Mouse (Mus musculus) MEL (cell line): ENCODE data around the gene Ap2b1. TPM values are rescaled to one million over a fixed set of nuclear protein-coding genes. Genes with fewer than 3 reads are reported as not detected.
A peak's percentile ranks its signal among the peaks of the same experiment; 100 is the strongest.

Experiments
- DNase-seq: peaks from one replicate; pipeline ENCODE4 v3.0.0; 2011; ENCODE audit warnings: low read depth, low spot score
- H3K27ac ChIP-seq: 2 replicates; pipeline ENCODE4 v1.5.1; 2012; ENCODE audit warnings: low read depth, mild to moderate bottlenecking, control low read depth, low read length, moderate library complexity; ENCODE audit not compliant: control insufficient read depth
- H3K27me3 ChIP-seq, 2 experiments: fragments of 150-350 bp in 1 of 2; sonication (generic) in 1 of 2; 2 replicates each; pipeline ENCODE4 v1.6.1; 2012; ENCODE audit warnings: low read length in 2 of 2, mild to moderate bottlenecking in 2 of 2, improper control_type of control experiment in 1 of 2, moderate library complexity in 1 of 2; ENCODE audit not compliant: insufficient read depth in 2 of 2, control insufficient read depth in 1 of 2
- H3K36me3 ChIP-seq, 2 experiments: 2 replicates each; pipeline ENCODE4 v1.6.1; 2012 to 2014; ENCODE audit warnings: low read length in 2 of 2, improper control_type of control experiment in 1 of 2, inconsistent platforms in 1 of 2, mild to moderate bottlenecking in 1 of 2; ENCODE audit not compliant: insufficient read depth in 2 of 2, control insufficient read depth in 1 of 2
- H3K4me1 ChIP-seq, 2 experiments: fragments of 150-350 bp in 1 of 2; sonication (generic) in 1 of 2; 2 replicates each; pipeline ENCODE4 v1.6.1; 2012; ENCODE audit warnings: low read length in 2 of 2, improper control_type of control experiment in 1 of 2, mild to moderate bottlenecking in 1 of 2; ENCODE audit not compliant: insufficient read depth in 2 of 2, control insufficient read depth in 1 of 2
- H3K4me3 ChIP-seq, 2 experiments: fragments of 150-350 bp in 1 of 2; sonication (generic) in 1 of 2; 2 replicates each; pipeline ENCODE4 v1.5.1; 2012; ENCODE audit warnings: low read depth in 2 of 2, low read length in 2 of 2, mild to moderate bottlenecking in 2 of 2, moderate library complexity in 2 of 2, control low read depth in 1 of 2, improper control_type of control experiment in 1 of 2; ENCODE audit not compliant: control insufficient read depth in 1 of 2, insufficient read depth in 1 of 2
- H3K79me2 ChIP-seq: 2 replicates; pipeline ENCODE4 v1.6.1; 2012; ENCODE audit warnings: mild to moderate bottlenecking, low read length, moderate library complexity; ENCODE audit not compliant: control insufficient read depth, poor library complexity, insufficient read depth
- H3K9ac ChIP-seq: 2 replicates; pipeline ENCODE4 v1.6.1; 2012; ENCODE audit warnings: low read depth, mild to moderate bottlenecking, control low read depth, low read length, moderate library complexity; ENCODE audit not compliant: control insufficient read depth, poor library complexity, severe bottlenecking
- H3K9me3 ChIP-seq: fragments of 150-350 bp; sonication (generic); replicated peaks from 2 replicates; pipeline ENCODE4 v1.6.1; 2012; ENCODE audit warnings: mild to moderate bottlenecking, low read length, improper control_type of control experiment, moderate library complexity; ENCODE audit not compliant: insufficient read depth
- CTCF ChIP-seq, 3 experiments: IDR thresholded peaks in 2 of 3; conservative IDR thresholded peaks in 1 of 3; 2 replicates each; pipeline ENCODE4 v1.5.1; 2011 to 2012; ENCODE audit warnings: low read length in 3 of 3, low read depth in 2 of 3, mild to moderate bottlenecking in 2 of 3, improper control_type of control experiment in 1 of 3, inconsistent platforms in 1 of 3, mixed read lengths in 1 of 3, moderate library complexity in 1 of 3; ENCODE audit not compliant: control insufficient read depth in 1 of 3, insufficient read depth in 1 of 3, poor library complexity in 1 of 3, severe bottlenecking in 1 of 3
- ELF1 ChIP-seq: IDR thresholded peaks from 2 replicates; pipeline ENCODE4 v1.6.1; 2014; ENCODE audit warnings: low read depth, mild to moderate bottlenecking, inconsistent platforms, low read length, improper control_type of control experiment, moderate library complexity
- EP300 ChIP-seq, 2 experiments: IDR thresholded peaks; 2 replicates each; pipeline ENCODE4 v1.6.1; 2011; ENCODE audit warnings: improper control_type of control experiment in 2 of 2, low read length in 2 of 2, low read depth in 1 of 2, mild to moderate bottlenecking in 1 of 2
- GABPA ChIP-seq: IDR thresholded peaks from 2 replicates; pipeline ENCODE4 v1.6.1; 2012; ENCODE audit warnings: low read depth, mild to moderate bottlenecking, inconsistent platforms, low read length, improper control_type of control experiment, moderate library complexity
- MAFK ChIP-seq: IDR thresholded peaks from 2 replicates; pipeline ENCODE4 v1.6.1; 2011; ENCODE audit warnings: low read depth, mild to moderate bottlenecking, low read length, improper control_type of control experiment, borderline replicate concordance
- MAX ChIP-seq: IDR thresholded peaks from 2 replicates; pipeline ENCODE4 v1.6.1; 2011; ENCODE audit warnings: low read length, improper control_type of control experiment
- MAZ ChIP-seq: IDR thresholded peaks from 2 replicates; pipeline ENCODE4 v1.6.1; 2012; ENCODE audit warnings: low read depth, mild to moderate bottlenecking, inconsistent platforms, low read length, improper control_type of control experiment
- MXI1 ChIP-seq: IDR thresholded peaks from 2 replicates; pipeline ENCODE4 v1.6.1; 2011; ENCODE audit warnings: mild to moderate bottlenecking, low read depth, low read length, improper control_type of control experiment
- MYB ChIP-seq: IDR thresholded peaks from 2 replicates; pipeline ENCODE4 v1.6.1; 2011; ENCODE audit warnings: mild to moderate bottlenecking, low read depth, low read length, improper control_type of control experiment
- NELFE ChIP-seq: IDR thresholded peaks from 2 replicates; pipeline ENCODE4 v1.6.1; 2011; ENCODE audit warnings: low read depth, low read length, improper control_type of control experiment
- RAD21 ChIP-seq: IDR thresholded peaks from 2 replicates; pipeline ENCODE4 v1.6.1; 2011; ENCODE audit warnings: mild to moderate bottlenecking, low read depth, low read length, improper control_type of control experiment
- SMC3 ChIP-seq: IDR thresholded peaks from 2 replicates; pipeline ENCODE4 v1.6.1; 2011; ENCODE audit warnings: low read depth, low read length, improper control_type of control experiment
- UBTF ChIP-seq: IDR thresholded peaks from 2 replicates; pipeline ENCODE4 v1.6.1; 2012; ENCODE audit warnings: low read depth, mild to moderate bottlenecking, inconsistent platforms, low read length, improper control_type of control experiment, moderate library complexity, borderline replicate concordance; ENCODE audit not compliant: insufficient read depth
- ZC3H11A ChIP-seq: IDR thresholded peaks from 2 replicates; pipeline ENCODE4 v1.6.1; 2012; ENCODE audit warnings: low read depth, mild to moderate bottlenecking, inconsistent platforms, low read length, improper control_type of control experiment
- ZMIZ1 ChIP-seq: IDR thresholded peaks from 2 replicates; pipeline ENCODE4 v1.6.1; 2012; ENCODE audit warnings: low read depth, mild to moderate bottlenecking, inconsistent platforms, low read length, improper control_type of control experiment, moderate library complexity
- polyA plus RNA-seq, 2 experiments: library from polyadenylated mRNA; stranded (reverse) in 1 of 2; unstranded in 1 of 2; fragments of >175 nt in 1 of 2; fragments of >200 nt in 1 of 2; gene quantifications; 2 replicates each; pipeline versions ENCODE4 v1.2.1 to v1.2.4; 2012; ENCODE audit warnings: low replicate concordance in 2 of 2, low read depth in 1 of 2; ENCODE audit not compliant: insufficient read length in 2 of 2, insufficient read depth in 1 of 2, missing spikeins in 1 of 2
- total RNA-seq: library from RNA; depleted of rRNA; stranded (reverse); fragments of 300-350 nt; gene quantifications from 2 replicates; pipeline ENCODE4 v1.2.3, GENCODE M21; 2012

Ap2b1 gene
- total and polyA plus RNA-seq, 3 experiments: 60.6 to 165 (median 68.9) TPM

DNA sequence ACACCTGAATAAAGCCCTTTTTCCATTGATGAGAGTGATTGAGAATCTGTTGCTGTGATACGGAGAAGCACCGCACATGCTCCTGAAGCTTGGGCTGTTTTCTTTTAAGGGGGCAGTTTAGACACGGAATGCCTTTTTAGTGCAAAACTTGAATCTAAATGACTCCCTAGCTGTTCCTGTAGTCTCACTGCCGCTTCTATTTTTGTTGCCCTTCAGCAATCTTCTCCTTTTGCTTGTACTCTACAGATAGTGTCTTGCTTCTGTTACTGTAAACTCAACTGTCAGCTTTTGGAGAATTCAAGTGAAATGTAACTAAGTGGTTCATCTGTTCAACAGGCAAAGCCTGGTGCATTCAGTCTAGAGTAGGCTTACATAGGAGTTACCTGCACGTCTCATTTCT, 56.6 kb downstream of the Ap2b1 start:
- Histone ChIP-seq H3K4me3 (no peak overlapping the region), H3K27me3 (no peaks in the 10 kb centered on the region), H3K9ac (no peak overlapping the region), H3K79me2 (no peaks in the 10 kb centered on the region), H3K36me3 (peaks cover 0 to 35% of the 10 kb centered on the region in 2 experiments; a peak in 2 of 4 replicates), H3K4me1 (no peaks in the 10 kb centered on the region), H3K27ac (no peak overlapping the region), H3K9me3 (no peaks in the 10 kb centered on the region)
- no peak for TF ChIP-seq MAX
- no peak for DNase-seq

DNA sequence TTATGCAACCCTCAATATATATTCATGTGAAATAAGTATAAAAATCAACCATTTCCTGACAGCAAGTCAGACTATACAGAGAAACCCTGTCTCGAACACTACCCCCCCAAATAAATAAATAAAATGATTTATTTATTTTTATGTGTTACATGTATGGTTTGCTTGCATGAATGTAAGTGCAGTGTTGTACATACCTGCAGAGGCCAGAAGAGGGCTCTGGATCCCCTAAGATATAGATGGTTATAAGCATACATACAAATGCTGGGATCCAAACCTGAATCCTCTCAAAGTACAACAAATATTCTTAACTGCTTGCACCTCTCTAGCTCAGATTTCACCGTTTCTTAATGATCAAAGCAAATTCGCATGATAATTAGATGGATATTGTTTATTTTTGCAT, 58.6 kb downstream of the Ap2b1 start:
- no peak overlapping the region for H3K27ac ChIP-seq
- no peak for TF ChIP-seq MXI1
- no peak for TF ChIP-seq UBTF
- TF ChIP-seq CTCF (IDR thresholded peaks at IDR 0.05 in 2 of 3, conservative IDR thresholded peaks at IDR 0.05 in 1 of 3; ENCODE audit: control insufficient read depth in 1 of 3, insufficient read depth in 1 of 3, low read depth in 2 of 3, low read length in 3 of 3, poor library complexity in 1 of 3, severe bottlenecking in 1 of 3): peak; percentile 14 to 65 (median 47); a peak in 3 of 6 replicates
- TF ChIP-seq RAD21: peak; percentile 41
- TF ChIP-seq ZC3H11A: peak; percentile 25; the same call in 1 of the 2 replicates
- TF ChIP-seq SMC3: peak; percentile 70
- no peak overlapping the region for H3K4me3 ChIP-seq
- peak; percentile 74 for DNase-seq
- no peak overlapping the region for H3K9ac ChIP-seq
- H3K36me3 ChIP-seq: peaks cover 0 to 28% of the 10 kb centered on the region in 2 experiments; a peak in 2 of 4 replicates
- H3K27me3 ChIP-seq: no peaks in the 10 kb centered on the region
- no peaks in the 10 kb centered on the region for H3K4me1 ChIP-seq
- H3K9me3 ChIP-seq: no peaks in the 10 kb centered on the region
- H3K79me2 ChIP-seq: no peaks in the 10 kb centered on the region

DNA sequence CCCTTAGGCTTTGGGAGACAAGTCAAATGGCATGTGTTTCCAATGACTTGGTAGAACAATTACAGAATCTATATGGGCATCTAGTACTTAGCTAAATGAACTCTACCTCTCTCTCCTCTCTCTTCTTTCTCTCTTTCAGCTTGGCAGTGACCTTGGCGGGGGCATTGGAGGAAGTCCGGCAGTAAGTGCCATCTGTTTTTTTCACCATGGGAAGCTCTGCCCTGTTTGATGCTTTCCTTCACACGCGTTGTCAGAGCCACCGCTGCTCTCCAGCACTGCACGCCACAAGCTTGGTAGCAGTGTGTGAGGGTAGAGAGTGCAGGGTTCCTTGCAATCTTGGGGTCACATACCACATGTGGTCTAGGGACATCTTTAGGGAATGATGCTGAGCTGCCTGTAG, 65.8 kb downstream of the Ap2b1 start:
- Histone ChIP-seq H3K27ac (no peak overlapping the region), H3K27me3 (no peaks in the 10 kb centered on the region), H3K79me2 (no peaks in the 10 kb centered on the region), H3K4me3 (no peak overlapping the region), H3K9ac (no peak overlapping the region), H3K36me3 (peaks cover 0 to 32% of the 10 kb centered on the region in 2 experiments; a peak in 2 of 4 replicates), H3K4me1 (no peaks in the 10 kb centered on the region), H3K9me3 (no peaks in the 10 kb centered on the region)
- TF ChIP-seq MYB (no peak), CTCF (IDR thresholded peaks at IDR 0.05 in 2 of 3, conservative IDR thresholded peaks at IDR 0.05 in 1 of 3; ENCODE audit: control insufficient read depth in 1 of 3, insufficient read depth in 1 of 3, low read depth in 2 of 3, low read length in 3 of 3, poor library complexity in 1 of 3, severe bottlenecking in 1 of 3) (no peak), MAZ (no peak), GABPA (no peak), EP300 (IDR thresholded peaks at IDR 0.05; ENCODE audit: low read depth in 1 of 2, low read length in 2 of 2) (no peak), MAFK (no peak), NELFE (no peak), ELF1 (no peak), MXI1 (no peak), ZMIZ1 (no peak)
- DNase-seq: no peak
